8 mouse cellular contexts compared by ENCODE assay signal in genomic region chr13:119487880-119488580, GRCm38 (mm10). TPM values are rescaled to one million over a fixed set of nuclear protein-coding genes. Genes with fewer than 3 reads are reported as not detected.
DNase-seq lines count a peak whose midpoint lies in the region; ATAC-seq lines count a peak whose summit lies in the region.

Gene Tmem267, plus strand, starts transcription at chr13:119488039.
Gene 3110070M22Rik, minus strand, starts transcription at chr13:119488383.

- no peak within 1 kb of the TSS for H3K4me3 ChIP-seq in midbrain, embryonic 14.5 days (replicated peaks; ENCODE audit: low read depth, low read length)

- no peak within 1 kb of the TSS; the same call in 1 of the 2 replicates for H3K4me2 ChIP-seq in midbrain, embryonic 14.5 days (ENCODE audit: low read length)

- ATAC-seq in midbrain, embryonic 14.5 days (ENCODE audit: low FRiP score, low TSS enrichment), result no peak
- no peak; the same call in 1 of the 2 replicates for ATAC-seq in megakaryocyte progenitor cell, adult 5-6 weeks (replicated peaks; ENCODE audit: poor library complexity)

- peak; percentile 92 for DNase-seq in adrenal gland, adult 2 months
- DNase-seq in embryo, embryonic 10.5 days (ENCODE audit: low spot score), result peak; percentile 89
- peak; percentile 82 to 88 for DNase-seq in gastrocnemius, postnatal 4 days (ENCODE audit: low spot score in 2 of 2)
- peak; percentile 77 for DNase-seq in kidney, adult 11 months
- peak; percentile 84 to 90 for DNase-seq in left cerebral cortex, postnatal 36 days (ENCODE audit: low spot score in 2 of 2)
- DNase-seq in midbrain, embryonic 14.5 days, result peak; percentile 96
- DNase-seq in spleen, postnatal 36 days (ENCODE audit: low spot score in 2 of 2), result peak; percentile 80 to 81

- 66% methylated on average over 87 of the region's 87 CpGs for WGBS in midbrain, embryonic 14.5 days

- H3K36me3 ChIP-seq in midbrain, embryonic 14.5 days (ENCODE audit: control insufficient read depth, insufficient read depth, low read length), result peaks cover 24% of the 10 kb centered on the region

- peaks cover 5% of the 10 kb centered on the region for H3K9me3 ChIP-seq in midbrain, embryonic 14.5 days (ENCODE audit: control insufficient read depth, low read length)

- no peaks in the 10 kb centered on the region for H3K27me3 ChIP-seq in midbrain, embryonic 14.5 days (ENCODE audit: control insufficient read depth, insufficient read depth, low read length)

- no peak within 1 kb of the TSS for H3K27ac ChIP-seq in midbrain, embryonic 14.5 days (replicated peaks; ENCODE audit: low read depth, low read length)

- intact Hi-C loops in left cerebral cortex, postnatal 36 days (cut with DNase I), result no loop called here

- no peaks in the 10 kb centered on the region for H3K4me1 ChIP-seq in midbrain, embryonic 14.5 days (ENCODE audit: control insufficient read depth, insufficient read depth, low read length)

- H3K9ac ChIP-seq in midbrain, embryonic 14.5 days (replicated peaks; ENCODE audit: low read length), result no peak within 1 kb of the TSS; the same call in none of the 2 replicates

RNA-seq across cellular contexts. Expression of gene Tmem267, which starts in this region (rescaled TPM):
- 10 to 100 TPM; 10.7 to 11.5 TPM for total RNA-seq in adrenal gland, adult 2 months (2021)
- 6.6 and 6.7 TPM in 2 replicates for polyA plus RNA-seq in adrenal gland, adult 2 months (2012; rRNA removed)
- total RNA-seq in gastrocnemius, postnatal 4 days (2021), result 10 to 100 TPM in 1 of 2 experiments, 1 to 10 TPM in 1; 6.0 to 11.7 TPM
- total RNA-seq in left cerebral cortex, postnatal 36 days (2021), result 10 to 100 TPM; 21.0 to 24.1 TPM
- polyA plus RNA-seq in midbrain, embryonic 14.5 days (2014; fragmentation: Nextera tagmentation; extraction: Ambion mirVana), result 4.2 and 6.6 TPM in 2 replicates
- total RNA-seq in megakaryocyte progenitor cell, adult 5-6 weeks (2015), result 13.9 and 14.5 TPM in 2 replicates
- 3.4 and 6.6 TPM in 2 replicates for total RNA-seq in megakaryocyte progenitor cell, adult 5-6 weeks (2017)

RNA-seq across cellular contexts. Expression of gene 3110070M22Rik, which starts in this region (rescaled TPM):
- 1 to 10 TPM in 1 of 2 experiments, under 1 TPM in 1; 0.78 to 2.3 TPM for total RNA-seq in adrenal gland, adult 2 months (2021)
- polyA plus RNA-seq in adrenal gland, adult 2 months (2012; rRNA removed), result 2.0 and 3.3 TPM in 2 replicates
- total RNA-seq in gastrocnemius, postnatal 4 days (2021), result under 1 TPM; 0.74 to 0.88 TPM
- total RNA-seq in left cerebral cortex, postnatal 36 days (2021), result 1 to 10 TPM; 1.7 to 3.5 TPM
- polyA plus RNA-seq in midbrain, embryonic 14.5 days (2014; fragmentation: Nextera tagmentation; extraction: Ambion mirVana), result 2.3 and 3.0 TPM in 2 replicates
- 0.81 and 1.9 TPM in 2 replicates for total RNA-seq in megakaryocyte progenitor cell, adult 5-6 weeks (2015)
- total RNA-seq in megakaryocyte progenitor cell, adult 5-6 weeks (2017), result 1.00 and 1.1 TPM in 2 replicates
